Mouse (Mus musculus): ENCODE measurements around the gene 6430548M08Rik.

6430548M08Rik gene

GRCm38 (mm10) chr8:120113758-120114255, at the start of gene 6430548M08Rik:
6430548M08Rik (plus strand) TSS chr8:120114152.
- DNase-seq, result peak; percentile 100

GRCm38 (mm10) chr8:120065611-120066010, 48.3 kb upstream of the 6430548M08Rik start:
- DNase-seq, result no peak

- no peak for DNase-seq
These were observed 47.7 kb upstream of the 6430548M08Rik start for GRCm38 (mm10) chr8:120066226-120066625.

- no peak for DNase-seq
These were observed 45.9 kb upstream of the 6430548M08Rik start for GRCm38 (mm10) chr8:120067936-120068668.

GRCm38 (mm10) chr8:120071684-120072083, 42.3 kb upstream of the 6430548M08Rik start:
- DNase-seq, result peak; percentile 37 to 72

- DNase-seq, result no peak
These were observed 41.7 kb upstream of the 6430548M08Rik start for GRCm38 (mm10) chr8:120072259-120072658.

- DNase-seq, result no peak
These were observed 41.1 kb upstream of the 6430548M08Rik start for GRCm38 (mm10) chr8:120072827-120073226.

- no peak for DNase-seq
These were observed 39.4 kb upstream of the 6430548M08Rik start for GRCm38 (mm10) chr8:120074516-120074915.

GRCm38 (mm10) chr8:120075347-120075746, 38.6 kb upstream of the 6430548M08Rik start:
- DNase-seq, result no peak

- peak; percentile 43 to 79 for DNase-seq
These were observed 35.9 kb upstream of the 6430548M08Rik start for GRCm38 (mm10) chr8:120078080-120078479.

- no peak for DNase-seq
These were observed 34.6 kb upstream of the 6430548M08Rik start for GRCm38 (mm10) chr8:120079361-120079760.

- no peak for DNase-seq
These were observed 30.7 kb upstream of the 6430548M08Rik start for GRCm38 (mm10) chr8:120083261-120083660.

- no peak for DNase-seq
These were observed 29.2 kb upstream of the 6430548M08Rik start for GRCm38 (mm10) chr8:120084783-120085182.

- no peak for DNase-seq
These were observed 24.4 kb upstream of the 6430548M08Rik start for GRCm38 (mm10) chr8:120089511-120089910.

GRCm38 (mm10) chr8:120091032-120091431, 22.9 kb upstream of the 6430548M08Rik start:
- no peak for DNase-seq

- DNase-seq, result no peak
These were observed 20.8 kb upstream of the 6430548M08Rik start for GRCm38 (mm10) chr8:120093103-120093502.

GRCm38 (mm10) chr8:120094801-120095200, 19.2 kb upstream of the 6430548M08Rik start:
- no peak for DNase-seq

GRCm38 (mm10) chr8:120096486-120096885, 17.5 kb upstream of the 6430548M08Rik start:
- DNase-seq, result no peak

- peak in 1 of 2 experiments; percentile 12 for DNase-seq
These were observed 13.4 kb upstream of the 6430548M08Rik start for GRCm38 (mm10) chr8:120100388-120101067.

GRCm38 (mm10) chr8:120101068-120101972, 12.6 kb upstream of the 6430548M08Rik start, which contains the start of gene Zdhhc7:
Zdhhc7 (minus strand) TSS chr8:120101482.
- peak; percentile 64 to 74 for DNase-seq

- no peak for DNase-seq
These were observed 10.0 kb upstream of the 6430548M08Rik start for GRCm38 (mm10) chr8:120103916-120104315.

GRCm38 (mm10) chr8:120104721-120105272, 9.2 kb upstream of the 6430548M08Rik start:
- no peak for DNase-seq

Data from spleen, adult 18-20 months (tissue).